Mouse (Mus musculus) embryo, embryonic 10 days (tissue): ENCODE data around the gene Lyg2.

Experiments used
- DNase-seq: peaks from one replicate; pipeline ENCODE4 v3.0.0-alpha.2; 2015; ENCODE audit warnings: low spot score

Lyg2 gene

DNA sequence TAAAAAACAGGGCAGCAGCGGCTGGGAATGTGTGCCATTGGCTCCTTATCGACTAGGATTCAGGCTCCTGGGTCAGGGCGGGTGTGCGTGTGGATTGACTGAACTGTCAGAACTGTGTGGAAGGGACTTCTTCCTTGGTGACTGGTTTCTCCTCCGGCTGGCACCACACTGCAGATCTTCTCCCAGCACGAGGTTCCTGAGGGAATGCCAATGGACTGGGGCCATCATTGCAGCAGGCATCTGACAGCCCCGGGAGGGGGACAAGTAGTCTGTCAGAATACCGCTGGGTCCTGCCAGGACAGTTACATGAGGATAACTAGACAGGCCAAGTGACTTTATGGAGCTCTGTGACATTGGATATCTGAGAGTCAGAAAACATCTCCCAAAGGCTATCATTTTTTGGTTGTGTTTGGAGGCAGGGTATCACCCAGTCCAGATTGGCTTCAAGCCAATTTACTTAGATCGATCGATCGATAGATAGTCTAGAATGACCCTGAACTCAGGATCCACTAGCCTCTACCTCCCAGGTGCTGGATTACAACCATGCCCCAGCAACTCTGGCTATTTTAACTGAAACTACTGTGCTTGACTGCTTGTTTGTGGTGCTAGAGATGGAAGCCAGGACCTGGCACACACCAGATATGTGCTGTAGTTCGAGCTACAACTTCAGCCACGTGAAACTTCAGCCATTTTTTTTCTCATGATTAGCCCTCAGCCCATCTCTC is 38.4 kb downstream of the Lyg2 start:
- no peak for DNase-seq

DNA sequence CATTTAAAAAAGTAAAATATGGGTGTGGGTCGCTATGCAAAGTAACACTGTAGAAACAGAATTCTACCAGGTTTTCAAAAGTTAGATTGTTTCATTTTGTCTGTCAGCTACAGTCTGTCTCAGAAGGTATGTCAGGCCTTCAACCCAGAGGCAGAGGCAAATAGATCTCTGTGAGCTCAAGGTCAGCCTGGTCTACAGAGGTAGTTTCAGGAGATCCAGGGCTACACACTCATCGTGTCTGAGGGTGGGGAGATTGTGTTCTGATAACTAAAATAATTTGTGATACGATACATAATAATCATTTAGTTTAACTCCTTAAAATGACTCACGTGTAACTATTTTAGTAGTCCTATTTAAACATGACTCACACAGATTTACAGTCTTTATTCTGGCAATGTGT is 43.1 kb downstream of the Lyg2 start:
- no peak for DNase-seq

DNA sequence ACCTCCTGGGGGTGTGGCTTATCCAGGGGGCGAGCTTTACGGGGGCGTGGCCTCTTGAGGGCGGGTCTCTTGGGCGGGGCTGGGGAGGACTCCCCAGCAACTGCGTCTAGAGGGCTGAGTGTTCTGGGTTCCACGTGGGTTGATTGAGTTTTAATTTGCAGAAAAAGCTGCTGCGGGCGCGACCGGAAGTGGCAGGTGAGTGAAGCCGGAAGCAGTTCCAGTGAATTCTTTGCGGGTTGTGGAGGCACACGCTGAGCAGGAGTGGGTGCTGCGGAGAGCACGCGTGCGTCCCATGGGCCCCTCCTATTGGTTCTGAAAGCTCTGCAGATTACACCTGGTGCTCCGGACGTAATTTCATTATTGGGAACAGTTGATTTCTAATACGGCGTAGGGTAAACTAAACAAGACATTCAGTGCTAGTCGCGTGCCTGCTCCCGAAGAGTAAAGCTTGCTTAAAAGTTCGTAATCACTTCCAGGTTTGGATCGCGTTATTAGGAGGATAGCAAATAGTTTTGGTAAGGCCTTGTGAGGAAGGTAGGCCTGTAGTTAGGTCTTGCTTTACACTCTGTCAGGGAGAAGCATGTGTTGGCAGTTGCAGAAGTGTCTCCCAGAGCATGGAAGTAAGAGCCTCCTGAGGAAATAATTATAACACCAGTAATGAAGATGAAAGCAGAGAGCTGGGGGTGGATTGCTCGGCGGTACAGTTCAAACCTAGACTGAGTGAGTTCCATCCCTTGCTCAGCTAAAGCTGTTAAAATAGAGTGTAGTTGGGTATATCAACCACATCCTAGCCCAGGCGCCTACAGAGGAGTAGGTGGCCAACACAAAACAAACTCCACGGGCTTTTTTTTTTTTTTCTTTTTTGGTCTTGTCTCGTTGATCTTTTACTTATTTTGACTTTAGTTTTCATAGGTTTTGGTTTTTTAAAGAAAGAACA is 43.9 kb downstream of the Lyg2 start:
- peak; percentile 79 for DNase-seq

DNA sequence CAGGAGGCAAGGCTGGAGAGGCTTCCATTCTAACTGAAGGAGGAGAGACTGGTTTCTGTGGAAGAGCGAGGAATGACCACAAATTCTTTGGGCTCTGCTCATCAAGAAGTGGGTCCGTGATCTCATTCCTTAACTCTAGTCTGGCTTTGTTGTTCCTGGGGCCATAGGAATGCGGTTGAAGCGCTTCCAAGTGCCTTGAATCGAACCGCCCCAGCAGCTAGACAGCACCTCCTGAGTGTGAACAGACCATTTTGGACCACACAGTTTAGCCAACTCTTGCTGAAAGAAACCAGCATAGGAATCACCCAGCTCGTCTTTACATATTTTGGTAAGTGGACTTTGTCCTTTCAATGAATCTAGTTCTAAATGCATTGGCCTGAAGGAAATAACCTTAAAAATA is 44.6 kb downstream of the Lyg2 start, which contains the start of gene Lipt1:
TSS of gene Lipt1 (plus strand) at position 35 of the 400 bp plus-strand sequence.
- DNase-seq = peak; percentile 48

DNA sequence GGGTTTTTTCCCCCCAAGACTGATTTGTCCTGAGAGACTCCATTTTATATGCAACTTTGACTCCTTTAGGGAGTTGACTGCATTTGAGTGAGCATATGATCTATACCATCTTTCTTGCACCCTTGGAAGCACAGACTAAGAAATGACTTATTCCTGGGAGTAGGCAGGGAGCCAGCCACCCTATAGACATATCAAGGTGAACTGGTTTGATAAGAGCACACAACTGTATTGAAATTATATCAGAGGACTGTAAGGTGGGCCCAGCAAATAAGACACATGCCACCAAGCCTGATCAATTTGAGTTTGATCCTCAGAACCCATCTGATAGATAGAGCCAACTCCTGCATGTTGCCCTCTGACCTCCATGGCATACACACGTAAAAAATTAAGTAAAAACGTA is 46.9 kb downstream of the Lyg2 start:
- no peak for DNase-seq

DNA sequence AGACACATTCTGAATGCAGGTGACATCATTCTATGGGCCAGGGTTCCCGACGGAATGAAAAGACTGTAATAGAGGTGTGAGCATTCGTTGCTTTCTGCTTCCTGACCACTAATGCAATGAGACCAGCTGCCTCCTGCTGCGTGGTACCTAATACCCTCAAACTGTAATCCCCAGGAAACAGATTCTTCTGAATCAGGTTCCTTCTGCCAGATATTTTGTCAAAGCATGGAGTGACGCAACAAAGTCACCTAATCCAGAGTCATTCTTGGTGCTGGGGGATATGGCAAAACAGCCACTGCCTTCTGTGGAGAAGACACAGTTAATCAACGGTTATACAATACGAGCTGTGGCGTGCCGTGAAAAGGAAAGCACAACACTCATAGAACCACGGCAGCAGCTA is 47.7 kb downstream of the Lyg2 start:
- no peak for DNase-seq

DNA sequence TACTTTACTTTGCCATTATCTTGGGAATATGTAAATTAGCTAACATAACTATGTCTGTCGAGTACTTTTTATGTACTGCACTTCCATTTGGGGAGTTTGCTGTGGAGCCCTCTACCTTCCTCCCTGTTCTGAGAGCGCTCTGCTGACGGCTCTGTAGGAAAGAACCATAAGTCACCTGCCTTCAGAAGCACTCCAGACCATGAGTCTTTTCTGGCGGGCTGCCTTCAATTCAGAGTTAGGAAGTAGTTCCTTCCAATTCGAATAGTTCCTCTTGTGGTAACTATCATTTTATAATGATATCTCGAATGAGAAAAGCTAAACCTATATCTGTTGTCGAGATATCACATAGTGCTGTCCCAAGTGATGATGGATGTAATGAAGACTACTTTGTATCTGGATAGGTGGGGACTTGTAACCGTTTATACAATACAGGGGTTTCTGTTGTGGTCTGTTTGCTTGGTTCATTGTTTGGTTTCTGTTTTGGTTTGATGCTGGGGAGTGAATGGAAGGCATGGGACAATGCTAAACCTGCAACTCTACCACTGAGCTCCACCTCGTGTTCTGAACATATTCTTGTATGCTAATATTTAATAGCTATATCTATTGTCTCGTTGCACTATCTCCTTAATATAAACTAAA is 48.5 kb downstream of the Lyg2 start:
- DNase-seq = no peak

DNA sequence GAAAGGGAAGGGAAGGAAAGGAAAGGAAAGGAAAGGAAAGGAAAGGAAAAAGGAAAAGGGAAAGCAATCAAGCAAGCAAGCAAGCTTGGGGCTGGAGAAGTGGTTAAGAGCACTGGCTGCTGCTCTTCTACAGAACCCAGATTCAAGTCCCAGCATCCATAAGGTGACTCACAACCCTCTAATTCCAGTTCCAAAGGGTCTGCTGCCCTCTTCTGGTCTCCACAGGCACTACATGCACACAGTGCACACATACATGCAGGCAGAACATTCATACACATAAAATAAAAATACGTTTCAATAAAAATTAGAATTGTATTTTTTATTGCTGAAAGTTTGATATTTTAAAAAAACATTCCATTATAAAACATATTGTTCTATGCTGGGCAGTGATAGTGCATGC is 49.2 kb downstream of the Lyg2 start:
- DNase-seq = peak; percentile 64

DNA sequence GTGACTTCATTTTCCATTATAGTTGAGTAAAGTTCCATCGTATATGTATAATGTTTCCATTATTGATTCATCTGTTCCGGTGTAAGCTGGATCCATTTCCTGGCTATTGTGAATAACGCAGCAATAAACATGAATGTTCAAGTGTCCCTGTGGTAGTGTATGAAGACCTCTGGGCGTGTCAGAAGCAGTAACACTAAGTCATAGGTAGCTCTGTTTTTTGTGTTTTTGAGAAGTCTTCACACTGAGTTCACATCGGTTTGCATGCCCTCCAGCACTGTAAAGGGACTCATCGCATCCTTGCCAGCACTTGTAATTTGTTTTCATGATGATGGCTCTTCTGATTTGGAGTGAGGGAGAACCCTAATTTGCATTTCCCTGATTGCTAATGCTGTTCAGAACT is 50.0 kb downstream of the Lyg2 start, which contains the start of gene Tsga10:
TSS of gene Tsga10 (minus strand) at position 144 of the 400 bp plus-strand sequence.
- DNase-seq = no peak

DNA sequence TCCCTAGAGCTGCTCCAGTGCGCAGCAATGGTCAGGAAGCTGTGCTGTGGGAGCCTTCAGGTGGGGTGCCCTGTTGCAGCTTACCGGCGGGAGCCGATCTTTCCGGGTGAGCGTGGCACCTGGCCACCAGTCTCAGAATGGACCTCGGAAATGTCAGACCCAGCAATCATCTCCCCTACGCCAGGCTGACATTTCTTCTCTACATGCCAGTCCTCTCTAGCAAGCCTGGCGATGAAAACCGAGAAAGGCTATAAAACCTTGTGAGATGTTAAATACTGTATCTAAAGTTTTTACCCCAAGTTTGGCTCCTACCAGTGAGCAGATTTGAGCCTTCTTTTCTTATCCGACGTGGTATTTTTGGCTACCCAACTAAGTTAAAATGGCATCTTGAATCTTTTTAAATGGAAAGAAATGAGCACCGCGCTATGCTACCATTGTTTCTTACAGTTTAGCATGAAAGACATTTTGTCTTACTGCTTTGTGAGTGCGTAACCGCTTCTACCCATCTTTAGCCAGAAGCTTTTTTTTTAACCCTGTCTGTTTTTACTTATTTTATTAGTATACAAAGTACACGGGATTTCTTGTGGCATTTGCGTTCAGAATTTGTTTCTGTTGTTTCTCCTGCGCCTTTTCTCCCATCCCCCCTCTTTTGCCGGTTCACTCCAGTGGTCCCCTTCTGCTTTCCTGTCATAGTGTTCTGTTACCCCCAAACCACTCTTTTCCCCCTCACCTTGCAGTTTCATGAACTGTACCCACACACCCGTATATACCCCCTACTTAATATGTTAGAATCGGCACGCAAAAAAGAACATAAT is 50.7 kb downstream of the Lyg2 start:
- no peak for DNase-seq

DNA sequence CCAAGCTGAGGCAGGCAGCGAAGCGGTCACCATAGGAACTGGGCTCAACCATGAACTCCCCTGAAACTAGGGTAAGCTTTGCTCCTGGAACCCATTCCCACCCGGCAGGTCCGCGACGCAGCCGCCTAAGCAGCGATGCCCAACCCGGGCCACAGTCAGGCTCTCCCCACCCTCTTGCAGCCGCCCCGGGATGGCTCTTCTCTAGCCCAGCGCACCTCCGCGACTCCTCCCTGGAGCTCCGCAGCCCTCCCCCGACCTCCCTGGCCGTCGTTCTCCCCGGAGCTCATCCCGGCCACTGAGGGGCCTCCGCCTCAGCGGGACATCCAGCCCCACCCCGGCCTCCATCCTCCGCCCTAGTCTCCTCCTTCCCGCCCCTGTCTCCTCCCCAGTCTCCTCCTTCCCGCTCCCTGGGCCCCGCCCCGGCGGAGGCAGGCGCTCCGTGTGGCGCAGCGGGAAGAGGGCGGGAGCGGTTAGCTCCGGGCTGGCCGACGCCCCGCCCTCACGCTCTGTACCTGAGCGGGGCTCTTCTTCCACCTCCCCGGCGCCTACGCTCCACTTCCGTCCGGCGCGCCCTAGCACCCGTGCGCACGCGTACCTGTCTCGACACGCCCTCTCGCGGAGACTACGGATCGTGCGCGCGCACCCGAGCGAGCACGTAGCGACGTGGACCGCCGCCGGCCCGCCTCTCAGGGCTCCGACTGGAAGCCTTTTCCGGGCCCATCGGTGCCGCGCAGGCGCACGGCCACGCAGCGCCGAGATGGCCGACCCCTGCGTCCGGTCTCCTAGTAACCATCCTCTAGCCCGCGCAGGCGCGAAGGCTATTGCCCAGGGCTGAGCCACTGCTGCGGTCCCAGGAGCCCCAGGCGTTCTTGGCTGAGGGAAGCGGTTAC is 51.5 kb downstream of the Lyg2 start:
- peak; percentile 100 for DNase-seq
